Mouse (Mus musculus): ENCODE data around the gene Rassf4. TPM values are rescaled to one million over a fixed set of nuclear protein-coding genes. Genes with fewer than 3 reads are reported as not detected.

Rassf4 gene
- total and polyA plus RNA-seq, 3 experiments: 0.08 TPM; not detected in 1

GRCm38 (mm10) chr6:116674283-116674886 lies 633 bp upstream of the Rassf4 start:
- no peak for TF ChIP-seq CHD2 (IDR thresholded peaks at IDR 0.05; ENCODE audit: low read length)
- TF ChIP-seq POLR2AphosphoS2 (IDR thresholded peaks at IDR 0.05; ENCODE audit: low read length): no peak
- no peak for TF ChIP-seq SMC3 (IDR thresholded peaks at IDR 0.05; ENCODE audit: low read depth, low read length)
- no peak for TF ChIP-seq EP300 (IDR thresholded peaks at IDR 0.05; ENCODE audit: low read depth in 1 of 2, low read length in 2 of 2)
- no peak for TF ChIP-seq CTCF (IDR thresholded peaks at IDR 0.05 in 2 of 3, conservative IDR thresholded peaks at IDR 0.05 in 1 of 3; ENCODE audit: control insufficient read depth in 1 of 3, insufficient read depth in 1 of 3, low read depth in 2 of 3, low read length in 3 of 3, poor library complexity in 1 of 3, severe bottlenecking in 1 of 3)
- no peak for TF ChIP-seq MXI1 (IDR thresholded peaks at IDR 0.05; ENCODE audit: low read depth, low read length)
- TF ChIP-seq RCOR1 (IDR thresholded peaks at IDR 0.05; ENCODE audit: low read depth, low read length): no peak
- TF ChIP-seq BHLHE40 (IDR thresholded peaks at IDR 0.05; ENCODE audit: borderline replicate concordance, low read depth, low read length): no peak
- no peak for TF ChIP-seq ZNF384 (IDR thresholded peaks at IDR 0.05; ENCODE audit: low read depth, low read length)
- TF ChIP-seq MYC (IDR thresholded peaks at IDR 0.05; ENCODE audit: low read depth, low read length): no peak
- no peak for TF ChIP-seq ETS1 (IDR thresholded peaks at IDR 0.05; ENCODE audit: low read depth, low read length)
- TF ChIP-seq MYB (IDR thresholded peaks at IDR 0.05; ENCODE audit: low read depth, low read length): no peak
- no peak overlapping the region for H3K9ac ChIP-seq (ENCODE audit: control insufficient read depth, low read depth, low read length, poor library complexity, severe bottlenecking)
- no peak for DNase-seq (ENCODE audit: low read depth, low spot score)
- H3K79me2 ChIP-seq (ENCODE audit: control insufficient read depth, insufficient read depth, low read length, poor library complexity): no peaks in the 10 kb centered on the region
- H3K27ac ChIP-seq (ENCODE audit: control insufficient read depth, low read depth, low read length): no peak overlapping the region
- H3K4me3 ChIP-seq (ENCODE audit: control insufficient read depth in 1 of 2, insufficient read depth in 1 of 2, low read depth in 2 of 2, low read length in 2 of 2): no peak overlapping the region
- no peaks in the 10 kb centered on the region for H3K4me1 ChIP-seq (ENCODE audit: control insufficient read depth in 1 of 2, insufficient read depth in 2 of 2, low read length in 2 of 2)
- no peaks in the 10 kb centered on the region for H3K36me3 ChIP-seq (ENCODE audit: control insufficient read depth in 1 of 2, insufficient read depth in 2 of 2, low read length in 2 of 2)
- no peaks in the 10 kb centered on the region for H3K27me3 ChIP-seq (ENCODE audit: control insufficient read depth in 1 of 2, insufficient read depth in 2 of 2, low read length in 2 of 2)
- H3K9me3 ChIP-seq (replicated peaks; ENCODE audit: insufficient read depth, low read length): no peaks in the 10 kb centered on the region

- no peaks in the 10 kb centered on the region for H3K27me3 ChIP-seq (ENCODE audit: control insufficient read depth in 1 of 2, insufficient read depth in 2 of 2, low read length in 2 of 2)
- H3K27ac ChIP-seq (ENCODE audit: control insufficient read depth, low read depth, low read length): no peak overlapping the region
- no peaks in the 10 kb centered on the region for H3K9me3 ChIP-seq (replicated peaks; ENCODE audit: insufficient read depth, low read length)
- DNase-seq (ENCODE audit: low read depth, low spot score): no peak
- H3K36me3 ChIP-seq (ENCODE audit: control insufficient read depth in 1 of 2, insufficient read depth in 2 of 2, low read length in 2 of 2): no peaks in the 10 kb centered on the region
- no peaks in the 10 kb centered on the region for H3K4me1 ChIP-seq (ENCODE audit: control insufficient read depth in 1 of 2, insufficient read depth in 2 of 2, low read length in 2 of 2)
- H3K4me3 ChIP-seq (ENCODE audit: control insufficient read depth in 1 of 2, insufficient read depth in 1 of 2, low read depth in 2 of 2, low read length in 2 of 2): no peak overlapping the region
- H3K79me2 ChIP-seq (ENCODE audit: control insufficient read depth, insufficient read depth, low read length, poor library complexity): no peaks in the 10 kb centered on the region
- H3K9ac ChIP-seq (ENCODE audit: control insufficient read depth, low read depth, low read length, poor library complexity, severe bottlenecking): no peak overlapping the region
- TF ChIP-seq HCFC1 (IDR thresholded peaks at IDR 0.05; ENCODE audit: low read depth, low read length): no peak
- no peak for TF ChIP-seq ELF1 (IDR thresholded peaks at IDR 0.05; ENCODE audit: low read depth, low read length)
- no peak for TF ChIP-seq MAX (IDR thresholded peaks at IDR 0.05; ENCODE audit: low read length)
- no peak for TF ChIP-seq NRF1 (IDR thresholded peaks at IDR 0.05; ENCODE audit: insufficient read depth, low read depth, low read length, poor library complexity, severe bottlenecking)
- TF ChIP-seq BHLHE40 (IDR thresholded peaks at IDR 0.05; ENCODE audit: borderline replicate concordance, low read depth, low read length): no peak
- TF ChIP-seq ZMIZ1 (IDR thresholded peaks at IDR 0.05; ENCODE audit: low read depth, low read length): no peak
- TF ChIP-seq GATA1 (IDR thresholded peaks at IDR 0.05; ENCODE audit: low read depth, low read length): no peak
- no peak for TF ChIP-seq MEF2A (IDR thresholded peaks at IDR 0.05; ENCODE audit: extremely low read depth, insufficient replicate concordance, low read depth, low read length, poor library complexity, severe bottlenecking)
- TF ChIP-seq KAT2A (conservative IDR thresholded peaks at IDR 0.05; ENCODE audit: low read depth, low read length): no peak
- TF ChIP-seq MYB (IDR thresholded peaks at IDR 0.05; ENCODE audit: low read depth, low read length): no peak
- no peak for TF ChIP-seq MXI1 (IDR thresholded peaks at IDR 0.05; ENCODE audit: low read depth, low read length)
- TF ChIP-seq TAL1 (IDR thresholded peaks at IDR 0.05; ENCODE audit: low read length): no peak
- TF ChIP-seq USF1 (IDR thresholded peaks at IDR 0.05; ENCODE audit: low read depth, low read length): no peak
- no peak for TF ChIP-seq UBTF (IDR thresholded peaks at IDR 0.05; ENCODE audit: borderline replicate concordance, insufficient read depth, low read depth, low read length)
- no peak for TF ChIP-seq CTCF (IDR thresholded peaks at IDR 0.05 in 2 of 3, conservative IDR thresholded peaks at IDR 0.05 in 1 of 3; ENCODE audit: control insufficient read depth in 1 of 3, insufficient read depth in 1 of 3, low read depth in 2 of 3, low read length in 3 of 3, poor library complexity in 1 of 3, severe bottlenecking in 1 of 3)
- TF ChIP-seq USF2 (IDR thresholded peaks at IDR 0.05; ENCODE audit: borderline replicate concordance in 1 of 2, insufficient read depth in 1 of 2, low read depth in 1 of 2, low read length in 2 of 2): no peak
- TF ChIP-seq ZKSCAN1 (IDR thresholded peaks at IDR 0.05; ENCODE audit: low read depth, low read length): no peak
Observed at GRCm38 (mm10) chr6:116672349-116672748, 1.4 kb downstream of the Rassf4 start.

All from MEL (cell line).